Mouse (Mus musculus) adrenal gland, postnatal 14 days (tissue): ENCODE data around the gene Btbd19. TPM values are rescaled to one million over a fixed set of nuclear protein-coding genes. Genes with fewer than 3 reads are reported as not detected.

ENCODE experiments used
- microRNA-seq, 2 experiments: library from miRNA; unstranded; fragments of <30 nt; microRNA quantifications; one replicate each; pipeline ENCODE4 v1.2.0; 2021
- total RNA-seq: library from RNA; stranded (reverse); gene quantifications from 2 replicates; pipeline ENCODE4 v1.2.3, GENCODE M21; 2021

Gene Btbd19
- total RNA-seq, 1 experiment from 2014 or later, result 6.3 TPM

Small RNA genes lying within 50 kb of the gene (microRNA-seq; reads per million reads assigned to microRNA genes)
- gene Gm22398, result 0 reads per million in 2 experiments

Other genes with a start within 250 kb of the Btbd19 start
- gene Zswim5, start 248.3 kb downstream of the Btbd19 start, total RNA-seq, result 3.1 and 3.5 TPM in 2 replicates
- gene Urod, start 131.3 kb downstream of the Btbd19 start, total RNA-seq, result 121 and 129 TPM in 2 replicates
- 21.0 and 25.7 TPM in 2 replicates for gene Hectd3, start 130.4 kb downstream of the Btbd19 start, total RNA-seq
- gene Eif2b3, start 106.3 kb downstream of the Btbd19 start, total RNA-seq, result 30.5 and 34.6 TPM in 2 replicates
- 7.9 and 8.3 TPM in 2 replicates for gene Ptch2, start 29.6 kb downstream of the Btbd19 start, total RNA-seq
- gene Tctex1d4, start 1.1 kb upstream of the Btbd19 start, total RNA-seq, result not detected in 2 replicates
- 8.4 and 19.0 TPM in 2 replicates for gene Plk3, start 8.2 kb upstream of the Btbd19 start, total RNA-seq
- gene Rps8, start 30.5 kb upstream of the Btbd19 start, total RNA-seq, result 935 and 1,177 TPM in 2 replicates
- gene Kif2c, start 56.9 kb upstream of the Btbd19 start, total RNA-seq, result 7.1 and 7.2 TPM in 2 replicates
- gene Tmem53, start 126.2 kb upstream of the Btbd19 start, total RNA-seq, result 53.1 and 57.3 TPM in 2 replicates
- gene Armh1, start 126.4 kb upstream of the Btbd19 start, total RNA-seq, result 2.2 and 2.4 TPM in 2 replicates